Mouse (Mus musculus) thymus, postnatal 36 days (tissue): Measurements from ENCODE around the gene Ctnnd1.

Experiments used
- DNase-seq, 2 experiments: peaks; one replicate each; pipeline ENCODE4 v3.0.0; 2022; ENCODE audit warnings: mixed read lengths in 2 of 2

Gene Ctnnd1

GRCm38 (mm10) chr2:84599270-84599888, 51.2 kb downstream of the Ctnnd1 start:
- DNase-seq: no peak

- no peak for DNase-seq
Observed at GRCm38 (mm10) chr2:84597123-84597522, 53.4 kb downstream of the Ctnnd1 start.

GRCm38 (mm10) chr2:84592801-84593200, 57.8 kb downstream of the Ctnnd1 start:
- DNase-seq: no peak

GRCm38 (mm10) chr2:84585700-84586099, 64.9 kb downstream of the Ctnnd1 start:
- no peak for DNase-seq

GRCm38 (mm10) chr2:84582286-84582685, 68.3 kb downstream of the Ctnnd1 start:
- no peak for DNase-seq

- DNase-seq: peak; percentile 9 to 15
Observed at GRCm38 (mm10) chr2:84581208-84581607, 69.4 kb downstream of the Ctnnd1 start.

- no peak for DNase-seq
Observed at GRCm38 (mm10) chr2:84579311-84579710, 71.3 kb downstream of the Ctnnd1 start.

GRCm38 (mm10) chr2:84574130-84574529, 76.4 kb downstream of the Ctnnd1 start:
- no peak for DNase-seq

- DNase-seq: no peak
Observed at GRCm38 (mm10) chr2:84556888-84557514, 93.6 kb downstream of the Ctnnd1 start.

GRCm38 (mm10) chr2:84551390-84552100, 99.0 kb downstream of the Ctnnd1 start:
- no peak for DNase-seq
